Mouse (Mus musculus): Measurements from ENCODE around the gene Zscan12.

DNA sequence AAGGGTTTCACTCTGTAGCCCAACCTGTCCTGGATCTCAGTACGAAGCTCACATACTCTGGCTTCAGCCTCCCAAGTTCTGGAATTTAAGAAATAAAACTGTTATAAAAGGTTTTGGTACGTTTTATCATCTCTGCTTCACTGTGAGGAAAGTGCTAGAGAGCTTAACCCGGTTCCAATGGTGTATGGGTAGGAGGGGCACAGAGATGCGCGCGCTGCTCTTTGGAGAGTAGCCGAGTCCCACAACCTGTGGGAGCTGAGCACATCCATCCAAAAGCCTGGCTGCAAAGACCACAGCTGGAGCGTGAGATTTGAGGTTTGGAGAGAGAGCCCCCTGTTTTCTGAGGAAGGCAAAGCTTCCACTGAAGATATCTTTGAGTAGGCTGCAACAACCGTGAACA is 35.2 kb upstream of the Zscan12 start:
- no peak for TF ChIP-seq CTCF (conservative IDR thresholded peaks at IDR 0.05 in 1 of 2, IDR thresholded peaks at IDR 0.05 in 1 of 2; ENCODE audit: low read depth in 2 of 2, low read length in 2 of 2)
- TF ChIP-seq TCF12 (IDR thresholded peaks at IDR 0.05; ENCODE audit: low read depth, low read length) = no peak
- TF ChIP-seq SIN3A (IDR thresholded peaks at IDR 0.05; ENCODE audit: low read length) = no peak
- TF ChIP-seq NELFE (IDR thresholded peaks at IDR 0.05; ENCODE audit: low read depth, low read length) = no peak
- TF ChIP-seq POLR2AphosphoS2 (IDR thresholded peaks at IDR 0.05; ENCODE audit: low read depth, low read length) = no peak
- TF ChIP-seq TBP (conservative IDR thresholded peaks at IDR 0.05; ENCODE audit: low read depth, low read length) = no peak
- TF ChIP-seq EP300 (IDR thresholded peaks at IDR 0.05; ENCODE audit: low read length) = no peak
- no peak for TF ChIP-seq USF1 (IDR thresholded peaks at IDR 0.05; ENCODE audit: low read depth, low read length)
- no peak for TF ChIP-seq MAZ (IDR thresholded peaks at IDR 0.05; ENCODE audit: low read depth, low read length)
- TF ChIP-seq UBTF (IDR thresholded peaks at IDR 0.05; ENCODE audit: low read depth, low read length) = no peak
- no peak for TF ChIP-seq MYC (IDR thresholded peaks at IDR 0.05; ENCODE audit: low read depth, low read length)
- no peak for TF ChIP-seq BHLHE40 (IDR thresholded peaks at IDR 0.05; ENCODE audit: low read depth, low read length)
- no peak for TF ChIP-seq HCFC1 (IDR thresholded peaks at IDR 0.05; ENCODE audit: low read depth, low read length)
